ENCODE assay signal across 18 mouse cellular contexts in genomic region chr10:111884701-111885100, GRCm38 (mm10).
DNase-seq lines count a peak whose midpoint lies in the region; ATAC-seq and TF ChIP-seq lines count a peak whose summit lies in the region.
"Had no signal": no experiment of that assay in that cellular context is flagged by ENCODE, and none has a peak within 500 bp of the region (broad histone marks: within the 10 kb centered on the region; RNA-seq: fewer than 3 reads in every experiment).

No protein-coding gene starts in this region.

- no peaks in the 10 kb centered on the region for H3K27me3 ChIP-seq in forebrain, embryonic 13.5 days
- no peaks in the 10 kb centered on the region for H3K27me3 ChIP-seq in forebrain, postnatal 0 days (ENCODE audit: insufficient read depth, low read length)
- no peaks in the 10 kb centered on the region for H3K27me3 ChIP-seq in midbrain, embryonic 15.5 days (replicated peaks)
- no peaks in the 10 kb centered on the region for H3K27me3 ChIP-seq in midbrain, embryonic 16.5 days (ENCODE audit: control insufficient read depth, insufficient read depth, low read depth, low read length)
- H3K27me3 ChIP-seq: CH12.LX; heart, embryonic 13.5 days had no signal

- DNase-seq in forebrain, postnatal 0 days: no peak
- peak; percentile 31 for DNase-seq in cerebellum, adult 9-10 months
- DNase-seq in hindlimb bud, embryonic 11.5 days (ENCODE audit: extremely low spot score, low read depth, low spot score): peak; percentile 20
- no peak for DNase-seq in natural killer cell, adult 2 months (ENCODE audit: low spot score in 2 of 2)
- no peak for DNase-seq in adrenal gland, postnatal 14 days
- DNase-seq: adrenal gland, adult 8-10 months; kidney, adult 9 months; kidney, postnatal 36 days; liver; liver, postnatal 0 days; lung, postnatal 14 days; thymus, adult 18-20 months had no signal

- ATAC-seq in forebrain, embryonic 13.5 days: peak; percentile 22; the same call in 1 of the 2 replicates
- no peak for ATAC-seq in forebrain, postnatal 0 days
- 0 out of 2 replicates have a peak, but pooled peaks have one; percentile 30 for ATAC-seq in midbrain, embryonic 15.5 days (replicated peaks)
- ATAC-seq in midbrain, embryonic 16.5 days: no peak
- ATAC-seq: liver, postnatal 0 days had no signal

- H3K9ac ChIP-seq in forebrain, embryonic 13.5 days: no peak overlapping the region
- no peak overlapping the region for H3K9ac ChIP-seq in forebrain, postnatal 0 days
- no peak overlapping the region for H3K9ac ChIP-seq in midbrain, embryonic 15.5 days
- H3K9ac ChIP-seq in midbrain, embryonic 16.5 days (ENCODE audit: low read depth, low read length): no peak overlapping the region
- H3K9ac ChIP-seq: heart, embryonic 13.5 days; liver, postnatal 0 days had no signal

- no peak overlapping the region for H3K4me2 ChIP-seq in forebrain, embryonic 13.5 days
- H3K4me2 ChIP-seq in forebrain, postnatal 0 days (ENCODE audit: low read depth): no peak overlapping the region
- H3K4me2 ChIP-seq in midbrain, embryonic 15.5 days: no peak overlapping the region
- H3K4me2 ChIP-seq in midbrain, embryonic 16.5 days (ENCODE audit: low read length): no peak overlapping the region
- H3K4me2 ChIP-seq: heart, embryonic 13.5 days had no signal

- no peak overlapping the region for H3K27ac ChIP-seq in forebrain, embryonic 13.5 days
- no peak overlapping the region for H3K27ac ChIP-seq in forebrain, postnatal 0 days (ENCODE audit: low read depth, low read length)
- no peak overlapping the region for H3K27ac ChIP-seq in midbrain, embryonic 15.5 days
- H3K27ac ChIP-seq in midbrain, embryonic 16.5 days (ENCODE audit: low read length): no peak overlapping the region
- H3K27ac ChIP-seq: heart, embryonic 13.5 days had no signal

- H3K9me3 ChIP-seq in forebrain, embryonic 13.5 days (replicated peaks): no peaks in the 10 kb centered on the region
- H3K9me3 ChIP-seq in forebrain, postnatal 0 days (ENCODE audit: low read length): no peaks in the 10 kb centered on the region
- H3K9me3 ChIP-seq in midbrain, embryonic 15.5 days: no peaks in the 10 kb centered on the region
- H3K9me3 ChIP-seq in midbrain, embryonic 16.5 days (replicated peaks; ENCODE audit: control insufficient read depth, low read length, poor library complexity, severe bottlenecking): no peaks in the 10 kb centered on the region
- H3K9me3 ChIP-seq: heart, embryonic 13.5 days; megakaryocyte, embryonic 14.5 days had no signal

- H3K36me3 ChIP-seq in forebrain, embryonic 13.5 days (ENCODE audit: poor library complexity, severe bottlenecking): no peaks in the 10 kb centered on the region
- H3K36me3 ChIP-seq in forebrain, postnatal 0 days (ENCODE audit: insufficient read depth): no peaks in the 10 kb centered on the region
- no peaks in the 10 kb centered on the region for H3K36me3 ChIP-seq in midbrain, embryonic 15.5 days (replicated peaks)
- no peaks in the 10 kb centered on the region for H3K36me3 ChIP-seq in midbrain, embryonic 16.5 days (ENCODE audit: control insufficient read depth, insufficient read depth, low read length)
- H3K36me3 ChIP-seq: heart, embryonic 13.5 days had no signal

- WGBS in forebrain, embryonic 13.5 days: 83% methylated on average over 4 of the region's 4 CpGs
- 61% methylated on average over 4 of the region's 4 CpGs for WGBS in forebrain, postnatal 0 days
- 56% methylated on average over 4 of the region's 4 CpGs for WGBS in midbrain, embryonic 15.5 days
- 59% methylated on average over 4 of the region's 4 CpGs for WGBS in midbrain, embryonic 16.5 days

- peaks cover 14% of the 10 kb centered on the region for H3K4me1 ChIP-seq in forebrain, embryonic 13.5 days
- H3K4me1 ChIP-seq in forebrain, postnatal 0 days (ENCODE audit: insufficient read depth): peaks cover 6% of the 10 kb centered on the region; the same call in 1 of the 2 replicates
- H3K4me1 ChIP-seq in midbrain, embryonic 15.5 days: peaks cover 4% of the 10 kb centered on the region
- peaks cover 8% of the 10 kb centered on the region; the same call in 1 of the 2 replicates for H3K4me1 ChIP-seq in midbrain, embryonic 16.5 days (ENCODE audit: control insufficient read depth, insufficient read depth, low read length)

- H3K4me3 ChIP-seq in forebrain, embryonic 13.5 days: no peak overlapping the region
- no peak overlapping the region for H3K4me3 ChIP-seq in forebrain, postnatal 0 days (ENCODE audit: low read depth, low read length)
- no peak overlapping the region for H3K4me3 ChIP-seq in midbrain, embryonic 15.5 days
- H3K4me3 ChIP-seq in midbrain, embryonic 16.5 days (ENCODE audit: low read depth, low read length): no peak overlapping the region
- H3K4me3 ChIP-seq: heart, embryonic 13.5 days; megakaryocyte, embryonic 14.5 days had no signal

- no peak for TF ChIP-seq CTCF in forebrain, postnatal 0 days (IDR thresholded peaks at IDR 0.05; ENCODE audit: low read depth)

Comparison
In these comparisons a context has a peak if more than half of its experiments do, and no peak if none do; other contexts are left out.
1. ATAC-seq: peak in forebrain, embryonic 13.5 days (single experiment) and midbrain, embryonic 15.5 days (single experiment); none in forebrain, postnatal 0 days (single experiment) and midbrain, embryonic 16.5 days (single experiment).
2. DNase-seq: peak in cerebellum, adult 9-10 months (single experiment) and hindlimb bud, embryonic 11.5 days (single experiment); none in forebrain, postnatal 0 days (single experiment), natural killer cell, adult 2 months (0 of 2) and adrenal gland, postnatal 14 days (single experiment).